Mouse (Mus musculus) lung, postnatal 0 days (tissue): Measurements from ENCODE around the gene Cyb561a3. TPM values are rescaled to one million over a fixed set of nuclear protein-coding genes. Genes with fewer than 3 reads are reported as not detected.

ENCODE experiments used
- ATAC-seq: fragments of 200-750 bp; cut with Nextera tagmentation; 2 replicates; pipeline ENCODE4 v1.8.0; 2017; ENCODE audit warnings: moderate library complexity
- DNase-seq: peaks from one replicate; pipeline ENCODE4 v3.0.0-alpha.2; 2016; ENCODE audit warnings: low spot score
- H3K27ac ChIP-seq: fragments of 300-500 bp; sonication (generic); 2 replicates; pipeline ENCODE4 v1.5.1; 2014; ENCODE audit warnings: antibody characterized with exemption, mild to moderate bottlenecking, low read length, mixed read lengths
- H3K27me3 ChIP-seq: fragments of 300-500 bp; sonication (generic); replicated peaks from 2 replicates; pipeline ENCODE4 v1.6.1; 2014; ENCODE audit warnings: low read length, mixed read lengths; ENCODE audit not compliant: insufficient read depth
- H3K36me3 ChIP-seq: fragments of 300-500 bp; sonication (generic); 2 replicates; pipeline ENCODE4 v1.6.1; 2014; ENCODE audit warnings: low read length, mixed read lengths; ENCODE audit not compliant: insufficient read depth
- H3K4me1 ChIP-seq: fragments of 300-500 bp; sonication (generic); 2 replicates; pipeline ENCODE4 v1.6.1; 2014; ENCODE audit warnings: antibody characterized with exemption, low read depth, low read length, mixed read lengths; ENCODE audit not compliant: insufficient read depth
- H3K4me2 ChIP-seq: fragments of 300-500 bp; sonication (generic); replicated peaks from 2 replicates; pipeline ENCODE4 v1.6.1; 2014; ENCODE audit warnings: low read depth, mild to moderate bottlenecking, low read length, moderate library complexity, mixed read lengths
- H3K4me3 ChIP-seq: fragments of 300-500 bp; sonication (generic); 2 replicates; pipeline ENCODE4 v1.5.1; 2014; ENCODE audit warnings: low read depth, low read length
- H3K9ac ChIP-seq: fragments of 300-500 bp; sonication (generic); replicated peaks from 2 replicates; pipeline ENCODE4 v1.6.1; 2014; ENCODE audit warnings: low read depth, mild to moderate bottlenecking
- H3K9me3 ChIP-seq: fragments of 300-500 bp; sonication (generic); 2 replicates; pipeline ENCODE4 v1.6.1; 2016; ENCODE audit warnings: low read length, mixed read lengths
- CTCF ChIP-seq: IDR thresholded peaks from 2 replicates; pipeline ENCODE4 v1.5.1; 2016; ENCODE audit warnings: antibody characterized with exemption, mild to moderate bottlenecking
- EP300 ChIP-seq: IDR thresholded peaks from 2 replicates; pipeline ENCODE4 v1.6.1; 2016; ENCODE audit warnings: antibody characterized with exemption, mild to moderate bottlenecking, control low read depth
- WGBS: fragments of 180-500 bp; shearing (Covaris S2); extraction: QIAGEN DNeasy Blood & Tissue Kit; methylation state at CpG from one replicate; pipeline ENCODE4 v1.1.7; 2014; 5-methylcytosine and 5-hydroxymethylcytosine counted together
- polyA plus RNA-seq: library from polyadenylated mRNA; unstranded; fragments of >200 nt; fragmentation: Nextera tagmentation; extraction: Ambion mirVana; gene quantifications from 2 replicates; pipeline ENCODE4 v1.2.1, GENCODE M21; 2015

Gene Cyb561a3
- polyA plus RNA-seq, 1 experiment from 2014 or later: 42.3 TPM

GRCm38 (mm10) chr19:10605901-10606622 lies 29.1 kb downstream of the Cyb561a3 start:
- no peaks in the 10 kb centered on the region for H3K9me3 ChIP-seq
- DNase-seq (peak; percentile 65), ATAC-seq (peak; percentile 42)
- peaks cover 22% of the 10 kb centered on the region; the same call in 1 of the 2 replicates for H3K36me3 ChIP-seq
- TF ChIP-seq CTCF (no peak), EP300 (no peak)
- H3K27ac ChIP-seq: peak overlapping the region; percentile 98
- H3K9ac ChIP-seq: peak overlapping the region; percentile 90
- H3K27me3 ChIP-seq: no peaks in the 10 kb centered on the region
- H3K4me3 ChIP-seq: peak overlapping the region; percentile 93
- H3K4me2 ChIP-seq: peak overlapping the region; percentile 68
- 3% methylated on average over 20 of the region's 20 CpGs for WGBS
- H3K4me1 ChIP-seq: peaks cover 9% of the 10 kb centered on the region; the same call in 1 of the 2 replicates

DNA sequence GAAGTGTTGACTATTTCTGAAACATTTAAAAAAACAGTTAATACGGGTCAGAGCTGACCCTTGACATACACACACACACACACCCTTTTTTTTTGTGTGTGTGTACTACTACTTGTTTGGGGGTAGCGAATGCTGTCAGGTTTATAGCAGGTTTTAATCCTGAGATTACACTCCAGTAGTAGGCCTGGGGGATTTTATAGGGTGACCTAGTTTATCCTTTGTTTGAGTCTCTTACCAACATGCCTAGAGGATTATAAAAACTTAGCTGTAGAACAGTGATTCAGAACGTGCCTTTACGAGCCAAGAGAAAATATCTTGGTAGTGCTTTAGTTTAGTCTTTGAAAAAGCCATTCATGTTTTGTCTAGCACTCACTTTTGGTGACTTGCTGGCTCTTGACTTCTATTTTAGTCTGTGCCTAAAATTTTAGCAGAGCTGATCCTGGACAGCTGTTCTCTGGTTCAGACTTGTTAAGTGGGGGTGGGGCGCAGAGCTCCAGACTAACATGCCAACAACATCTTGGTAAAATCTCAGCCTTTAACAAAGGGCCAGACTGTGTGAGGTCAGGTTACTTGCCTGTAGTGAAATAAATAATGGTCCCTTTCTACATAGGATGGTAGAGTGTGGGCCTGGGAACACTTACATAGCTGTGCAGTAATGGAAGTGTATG lies 31.7 kb downstream of the Cyb561a3 start:
- TF ChIP-seq EP300 (no peak), CTCF (no peak)
- Histone ChIP-seq H3K4me3 (no peak overlapping the region), H3K27me3 (no peaks in the 10 kb centered on the region), H3K27ac (no peak overlapping the region), H3K36me3 (peaks cover 43% of the 10 kb centered on the region; the same call in 1 of the 2 replicates), H3K9me3 (no peaks in the 10 kb centered on the region), H3K4me2 (no peak overlapping the region), H3K4me1 (peaks cover 5% of the 10 kb centered on the region; the same call in 1 of the 2 replicates), H3K9ac (no peak overlapping the region)
- ATAC-seq (no peak), DNase-seq (peak; percentile 12)
- 72% methylated on average over 5 of the region's 5 CpGs for WGBS

GRCm38 (mm10) chr19:10634106-10634871 lies 57.3 kb downstream of the Cyb561a3 start, which contains the start of gene Vwce:
Gene Vwce, plus strand, starts transcription at chr19:10634213.
- H3K4me2 ChIP-seq: peak within 1 kb of the TSS; percentile 74
- peak; percentile 69 for ATAC-seq
- H3K9ac ChIP-seq: no peak within 1 kb of the TSS
- H3K36me3 ChIP-seq: peaks cover 8% of the 10 kb centered on the region; the same call in 1 of the 2 replicates
- peak within 1 kb of the TSS; percentile 29; the same call in 1 of the 2 replicates for H3K4me3 ChIP-seq
- H3K27me3 ChIP-seq: no peaks in the 10 kb centered on the region
- peaks cover 12% of the 10 kb centered on the region for H3K4me1 ChIP-seq
- no peak within 1 kb of the TSS for H3K27ac ChIP-seq
- WGBS: 4% methylated on average over 31 of the region's 32 CpGs
- DNase-seq: peak; percentile 49
- TF ChIP-seq CTCF (peak; percentile 56), EP300 (no peak)
- H3K9me3 ChIP-seq: no peaks in the 10 kb centered on the region

- WGBS: 3% methylated on average over 21 of the region's 21 CpGs
- Histone ChIP-seq H3K27ac (no peak overlapping the region), H3K9ac (no peak overlapping the region), H3K4me1 (peaks cover 12% of the 10 kb centered on the region), H3K27me3 (no peaks in the 10 kb centered on the region), H3K4me3 (peak overlapping the region; percentile 29; the same call in 1 of the 2 replicates), H3K36me3 (0 out of 2 replicates have a peak, but pooled peaks cover 2% of the 10 kb centered on the region), H3K9me3 (no peaks in the 10 kb centered on the region), H3K4me2 (peak overlapping the region; percentile 74)
- ATAC-seq (peak; percentile 64), DNase-seq (peak; percentile 67)
- TF ChIP-seq EP300: no peak
- TF ChIP-seq CTCF: no peak
Measured at GRCm38 (mm10) chr19:10634872-10635318, 57.9 kb downstream of the Cyb561a3 start.

- Histone ChIP-seq H3K9ac (no peak overlapping the region), H3K9me3 (no peaks in the 10 kb centered on the region), H3K27ac (no peak overlapping the region), H3K27me3 (no peaks in the 10 kb centered on the region), H3K4me2 (no peak overlapping the region), H3K4me3 (no peak overlapping the region), H3K4me1 (peaks cover 12% of the 10 kb centered on the region), H3K36me3 (no peaks in the 10 kb centered on the region)
- WGBS: 46% methylated on average over 7 of the region's 7 CpGs
- TF ChIP-seq CTCF (no peak), EP300 (no peak)
- ATAC-seq (no peak), DNase-seq (no peak)
Measured at GRCm38 (mm10) chr19:10637840-10638239, 60.9 kb downstream of the Cyb561a3 start.

- Histone ChIP-seq H3K27me3 (no peaks in the 10 kb centered on the region), H3K4me3 (no peak overlapping the region), H3K36me3 (no peaks in the 10 kb centered on the region), H3K9me3 (no peaks in the 10 kb centered on the region), H3K27ac (no peak overlapping the region), H3K9ac (no peak overlapping the region), H3K4me1 (peaks cover under 1% of the 10 kb centered on the region; the same call in 1 of the 2 replicates), H3K4me2 (no peak overlapping the region)
- ATAC-seq (no peak), DNase-seq (peak; percentile 15)
- 8% methylated on average over 5 of the region's 5 CpGs for WGBS
- no peak for TF ChIP-seq CTCF
- no peak for TF ChIP-seq EP300
Measured at GRCm38 (mm10) chr19:10640080-10640479, 63.1 kb downstream of the Cyb561a3 start.
